Mouse (Mus musculus): ENCODE results near the gene Lin52.

Gene Lin52

GRCm38 (mm10) chr12:84468701-84469100 lies 17.5 kb downstream of the Lin52 start:
- peak; percentile 22 for DNase-seq (ENCODE audit: low read depth, low spot score)

GRCm38 (mm10) chr12:84478937-84479336 lies 27.7 kb downstream of the Lin52 start:
- DNase-seq (ENCODE audit: low read depth, low spot score) = no peak

GRCm38 (mm10) chr12:84481251-84481650 lies 30.0 kb downstream of the Lin52 start:
- DNase-seq (ENCODE audit: low read depth, low spot score) = no peak

GRCm38 (mm10) chr12:84482778-84483585 lies 31.8 kb downstream of the Lin52 start:
- no peak for DNase-seq (ENCODE audit: low read depth, low spot score)

GRCm38 (mm10) chr12:84487324-84488056 lies 36.3 kb downstream of the Lin52 start:
- peak; percentile 23 for DNase-seq (ENCODE audit: low read depth, low spot score)

GRCm38 (mm10) chr12:84496795-84497194 lies 45.6 kb downstream of the Lin52 start:
- no peak for DNase-seq (ENCODE audit: low read depth, low spot score)

GRCm38 (mm10) chr12:84500528-84501263 lies 49.5 kb downstream of the Lin52 start:
- no peak for DNase-seq (ENCODE audit: low read depth, low spot score)

- no peak for DNase-seq (ENCODE audit: low read depth, low spot score)
Measured at GRCm38 (mm10) chr12:84501278-84501677, 50.1 kb downstream of the Lin52 start.

GRCm38 (mm10) chr12:84506856-84507255 lies 55.6 kb downstream of the Lin52 start:
- no peak for DNase-seq (ENCODE audit: low read depth, low spot score)

GRCm38 (mm10) chr12:84512016-84512415 lies 60.8 kb downstream of the Lin52 start:
- no peak for DNase-seq (ENCODE audit: low read depth, low spot score)

GRCm38 (mm10) chr12:84515486-84515885 lies 64.3 kb downstream of the Lin52 start:
- no peak for DNase-seq (ENCODE audit: low read depth, low spot score)

- no peak for DNase-seq (ENCODE audit: low read depth, low spot score)
Measured at GRCm38 (mm10) chr12:84516642-84517041, 65.4 kb downstream of the Lin52 start.

GRCm38 (mm10) chr12:84518018-84518417 lies 66.8 kb downstream of the Lin52 start:
- DNase-seq (ENCODE audit: low read depth, low spot score) = no peak

- no peak for DNase-seq (ENCODE audit: low read depth, low spot score)
Measured at GRCm38 (mm10) chr12:84523728-84524127, 72.5 kb downstream of the Lin52 start.

GRCm38 (mm10) chr12:84524147-84525050 lies 73.2 kb downstream of the Lin52 start:
- DNase-seq (ENCODE audit: low read depth, low spot score) = peak; percentile 20

- no peak for DNase-seq (ENCODE audit: low read depth, low spot score)
Measured at GRCm38 (mm10) chr12:84525422-84525821, 74.2 kb downstream of the Lin52 start.

GRCm38 (mm10) chr12:84530426-84530825 lies 79.2 kb downstream of the Lin52 start:
- no peak for DNase-seq (ENCODE audit: low read depth, low spot score)

GRCm38 (mm10) chr12:84531906-84532829 lies 80.9 kb downstream of the Lin52 start:
- no peak for DNase-seq (ENCODE audit: low read depth, low spot score)

GRCm38 (mm10) chr12:84532830-84533199 lies 81.6 kb downstream of the Lin52 start:
- DNase-seq (ENCODE audit: low read depth, low spot score) = no peak

All from embryo, embryonic 11.5 days (tissue).